Mouse (Mus musculus) spleen, adult 2 months (tissue): ENCODE measurements around the gene Ptpn1.

Experiments
- CTCF ChIP-seq: fragments of 200-500 bp; IDR thresholded peaks from 2 replicates; pipeline ENCODE4 v1.5.1; 2011; ENCODE audit warnings: mild to moderate bottlenecking, inconsistent platforms; ENCODE audit not compliant: insufficient read depth, insufficient read length, insufficient replicate concordance; ENCODE audit errors: extremely low read depth
- POLR2A ChIP-seq: fragments of 200-500 bp; IDR thresholded peaks from 2 replicates; pipeline ENCODE4 v1.6.1; 2011; ENCODE audit warnings: low read depth, low read length, inconsistent platforms

DNA sequence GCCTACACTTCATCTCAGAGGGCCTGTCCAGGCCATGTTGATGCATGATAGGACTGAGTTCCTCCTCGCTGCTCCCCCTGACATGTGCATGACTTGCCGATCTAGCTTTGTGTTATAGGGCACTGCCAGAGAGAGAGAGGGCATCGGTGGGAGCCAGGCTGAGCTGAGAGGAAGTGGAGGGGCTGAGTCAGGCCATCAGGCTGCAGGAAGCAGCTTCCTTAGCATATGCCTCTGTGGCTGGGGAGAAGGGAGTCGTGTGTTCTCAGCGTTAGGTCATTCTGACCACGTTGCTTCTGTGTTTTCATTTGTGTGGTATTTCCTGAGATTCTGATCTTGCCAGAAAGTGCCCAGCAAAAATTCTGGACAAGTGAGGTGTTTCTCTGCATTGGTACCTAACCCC lies 17.4 kb downstream of the Ptpn1 start:
- TF ChIP-seq CTCF (no peak), POLR2A (no peak)
